Mouse (Mus musculus) thymus, adult 2 months (tissue): Measurements from ENCODE around the gene Pax5.

ENCODE experiments used
- CTCF ChIP-seq: fragments of 200-500 bp; IDR thresholded peaks from 2 replicates; pipeline ENCODE4 v1.5.1; 2012; ENCODE audit warnings: mild to moderate bottlenecking, control low read depth, low read length, moderate library complexity, borderline replicate concordance; ENCODE audit not compliant: control insufficient read depth, poor library complexity, insufficient read depth; ENCODE audit errors: extremely low read depth
- POLR2A ChIP-seq: fragments of 200-500 bp; IDR thresholded peaks from 2 replicates; pipeline ENCODE4 v1.6.1; 2012; ENCODE audit warnings: mild to moderate bottlenecking, low read length, control low read depth, moderate library complexity; ENCODE audit not compliant: control insufficient read depth, poor library complexity, insufficient read depth; ENCODE audit errors: extremely low read depth

GRCm38 (mm10) chr4:44572373-44572772 is 137.9 kb downstream of the Pax5 start:
- TF ChIP-seq CTCF (no peak), POLR2A (no peak)
